Mouse (Mus musculus) bone marrow, adult 2 months (tissue): ENCODE data around the gene Sowaha.

Source experiments
- CTCF ChIP-seq: fragments of 200-500 bp; IDR thresholded peaks from 2 replicates; pipeline ENCODE4 v1.5.1; 2011; ENCODE audit warnings: low read length, control low read depth; ENCODE audit not compliant: control insufficient read depth, insufficient read depth
- POLR2A ChIP-seq: fragments of 200-500 bp; IDR thresholded peaks from 2 replicates; pipeline ENCODE4 v1.6.1; 2011; ENCODE audit warnings: low read depth, mild to moderate bottlenecking, control low read depth, low read length, borderline replicate concordance; ENCODE audit not compliant: control insufficient read depth

- no peak for TF ChIP-seq CTCF
- TF ChIP-seq POLR2A: no peak
These were observed 13.3 kb upstream of the Sowaha start for GRCm38 (mm10) chr11:53493243-53493955.
